Mouse (Mus musculus) liver, postnatal 0 days (tissue): ENCODE measurements around the gene Ankle2.

Source experiments
- CTCF ChIP-seq: sonication (generic); IDR thresholded peaks from 2 replicates; pipeline ENCODE4 v1.5.1; 2016; ENCODE audit warnings: antibody characterized with exemption, low read depth
- EP300 ChIP-seq: IDR thresholded peaks from 2 replicates; pipeline ENCODE4 v1.6.1; 2016; ENCODE audit warnings: antibody characterized with exemption, low read depth, mild to moderate bottlenecking

- TF ChIP-seq EP300 (no peak), CTCF (no peak)
These were observed 3.4 kb upstream of the Ankle2 start for GRCm38 (mm10) chr5:110227336-110227883.
